Mouse (Mus musculus) cerebellum, adult 2 months (tissue): ENCODE results near the gene Ccdc194.

Experiments used
- CTCF ChIP-seq: fragments of 200-500 bp; IDR thresholded peaks from 2 replicates; pipeline ENCODE4 v1.5.1; 2011; ENCODE audit warnings: low read depth, mild to moderate bottlenecking, control low read depth, low read length, moderate library complexity, borderline replicate concordance; ENCODE audit not compliant: insufficient read depth
- POLR2A ChIP-seq: fragments of 200-500 bp; IDR thresholded peaks from 2 replicates; pipeline ENCODE4 v1.6.1; 2011; ENCODE audit warnings: low read length, control low read depth, borderline replicate concordance; ENCODE audit not compliant: insufficient read depth

- TF ChIP-seq POLR2A (no peak), CTCF (no peak)
Measured at GRCm38 (mm10) chr8:71483932-71484331, 41.6 kb downstream of the Ccdc194 start.
